In genomic region chr12:76822651-76823041, GRCm38 (mm10) we compare ENCODE assay signal across 8 mouse cellular contexts. TPM values are rescaled to one million over a fixed set of nuclear protein-coding genes. Genes with fewer than 3 reads are reported as not detected.
DNase-seq lines count a peak whose midpoint lies in the region; ATAC-seq and TF ChIP-seq lines count a peak whose summit lies in the region.

Rab15 (minus strand) TSS chr12:76822908.

- no peak for TF ChIP-seq RAD21 in MEL (IDR thresholded peaks at IDR 0.05; ENCODE audit: low read depth, low read length)

- H3K79me2 ChIP-seq in MEL (ENCODE audit: control insufficient read depth, insufficient read depth, low read length, poor library complexity), result no peaks in the 10 kb centered on the region; the same call in 1 of the 2 replicates

- H3K27me3 ChIP-seq in heart, embryonic 13.5 days (replicated peaks), result peaks cover 68% of the 10 kb centered on the region
- H3K27me3 ChIP-seq in MEL (ENCODE audit: control insufficient read depth in 1 of 2, insufficient read depth in 2 of 2, low read length in 2 of 2), result peaks cover 1 to 5% of the 10 kb centered on the region in 2 experiments; a peak in 2 of 4 replicates
- H3K27me3 ChIP-seq in embryonic facial prominence, embryonic 11.5 days (ENCODE audit: control insufficient read depth, insufficient read depth, low read length), result peaks cover 13% of the 10 kb centered on the region
- peaks cover 6% of the 10 kb centered on the region; the same call in 1 of the 2 replicates for H3K27me3 ChIP-seq in midbrain, embryonic 15.5 days (replicated peaks)

- no peak for TF ChIP-seq CTCF in MEL (IDR thresholded peaks at IDR 0.05 in 2 of 3, conservative IDR thresholded peaks at IDR 0.05 in 1 of 3; ENCODE audit: control insufficient read depth in 1 of 3, insufficient read depth in 1 of 3, low read depth in 2 of 3, low read length in 3 of 3, poor library complexity in 1 of 3, severe bottlenecking in 1 of 3)

- H3K9ac ChIP-seq in heart, embryonic 13.5 days, result peak within 1 kb of the TSS; percentile 90
- peak within 1 kb of the TSS; percentile 61 for H3K9ac ChIP-seq in MEL (ENCODE audit: control insufficient read depth, low read depth, low read length, poor library complexity, severe bottlenecking)
- H3K9ac ChIP-seq in embryonic facial prominence, embryonic 11.5 days (replicated peaks; ENCODE audit: low read length), result peak within 1 kb of the TSS; percentile 85
- H3K9ac ChIP-seq in midbrain, embryonic 15.5 days, result peak within 1 kb of the TSS; percentile 90

- DNase-seq in heart, postnatal 36 days, result no peak
- peak; percentile 16 for DNase-seq in MEL (ENCODE audit: low read depth, low spot score)
- no peak for DNase-seq in embryonic facial prominence, embryonic 11.5 days (ENCODE audit: low spot score)
- DNase-seq in layer of hippocampus, postnatal 25 days (ENCODE audit: extremely low spot score in 1 of 2, low spot score in 1 of 2), result peak in 1 of 2 experiments; percentile 28
- no peak for DNase-seq in gastrocnemius, postnatal 14 days
- DNase-seq in thymus, adult 18-20 months, result no peak

- peaks cover 16% of the 10 kb centered on the region for H3K4me1 ChIP-seq in heart, embryonic 13.5 days
- H3K4me1 ChIP-seq in MEL (ENCODE audit: control insufficient read depth in 1 of 2, insufficient read depth in 2 of 2, low read length in 2 of 2), result peaks cover 0 to 17% of the 10 kb centered on the region in 2 experiments
- H3K4me1 ChIP-seq in embryonic facial prominence, embryonic 11.5 days (ENCODE audit: control insufficient read depth, insufficient read depth, low read length), result peaks cover 4% of the 10 kb centered on the region; the same call in 1 of the 2 replicates
- H3K4me1 ChIP-seq in midbrain, embryonic 15.5 days, result peaks cover 38% of the 10 kb centered on the region

- intact Hi-C loops in heart, postnatal 36 days (cut with DNase I), result no loop called here
- intact Hi-C loops in gastrocnemius, postnatal 14 days (cut with DNase I; ENCODE audit: low total_unique reads), result no loop called here

- H3K27ac ChIP-seq in heart, embryonic 13.5 days (replicated peaks), result no peak within 1 kb of the TSS
- no peak within 1 kb of the TSS for H3K27ac ChIP-seq in MEL (ENCODE audit: control insufficient read depth, low read depth, low read length)
- H3K27ac ChIP-seq in embryonic facial prominence, embryonic 11.5 days (replicated peaks; ENCODE audit: low read depth, low read length), result no peak within 1 kb of the TSS; the same call in 1 of the 2 replicates
- peak within 1 kb of the TSS; percentile 87 for H3K27ac ChIP-seq in midbrain, embryonic 15.5 days

- no peak for ATAC-seq in heart, embryonic 13.5 days (ENCODE audit: extremely low read depth, insufficient number of reproducible peaks, low FRiP score, low TSS enrichment)
- peak; percentile 17; the same call in 1 of the 2 replicates for ATAC-seq in embryonic facial prominence, embryonic 11.5 days (replicated peaks; ENCODE audit: insufficient number of reproducible peaks, low FRiP score, low TSS enrichment, low read depth)
- ATAC-seq in midbrain, embryonic 15.5 days (replicated peaks), result peak; percentile 59

- H3K4me2 ChIP-seq in heart, embryonic 13.5 days, result peak within 1 kb of the TSS; percentile 98
- peak within 1 kb of the TSS; percentile 97 for H3K4me2 ChIP-seq in embryonic facial prominence, embryonic 11.5 days (ENCODE audit: low read depth, low read length)
- peak within 1 kb of the TSS; percentile 78 for H3K4me2 ChIP-seq in midbrain, embryonic 15.5 days

- H3K9me3 ChIP-seq in heart, embryonic 13.5 days, result no peaks in the 10 kb centered on the region
- no peaks in the 10 kb centered on the region for H3K9me3 ChIP-seq in MEL (replicated peaks; ENCODE audit: insufficient read depth, low read length)
- H3K9me3 ChIP-seq in embryonic facial prominence, embryonic 11.5 days (replicated peaks; ENCODE audit: control insufficient read depth, low read length), result no peaks in the 10 kb centered on the region
- H3K9me3 ChIP-seq in midbrain, embryonic 15.5 days, result no peaks in the 10 kb centered on the region

- no peak for TF ChIP-seq EP300 in MEL (IDR thresholded peaks at IDR 0.05; ENCODE audit: low read depth in 1 of 2, low read length in 2 of 2)

- H3K4me3 ChIP-seq in heart, embryonic 13.5 days, result peak within 1 kb of the TSS; percentile 76
- H3K4me3 ChIP-seq in MEL (ENCODE audit: control insufficient read depth in 1 of 2, insufficient read depth in 1 of 2, low read depth in 2 of 2, low read length in 2 of 2), result peak within 1 kb of the TSS; percentile 59 to 78
- peak within 1 kb of the TSS; percentile 69 for H3K4me3 ChIP-seq in embryonic facial prominence, embryonic 11.5 days (ENCODE audit: low read depth, low read length)
- peak within 1 kb of the TSS; percentile 83 for H3K4me3 ChIP-seq in midbrain, embryonic 15.5 days

- WGBS in heart, embryonic 13.5 days, result 3% methylated on average over 16 of the region's 17 CpGs
- 3% methylated on average over 14 of the region's 17 CpGs for WGBS in embryonic facial prominence, embryonic 11.5 days
- WGBS in midbrain, embryonic 15.5 days, result 3% methylated on average over 17 of the region's 17 CpGs

- no peak for TF ChIP-seq POLR2A in MEL (IDR thresholded peaks at IDR 0.05; ENCODE audit: control insufficient read depth in 1 of 2, insufficient read depth in 1 of 2, low read depth in 1 of 2, low read length in 2 of 2, poor library complexity in 1 of 2)

- no peaks in the 10 kb centered on the region for H3K36me3 ChIP-seq in heart, embryonic 13.5 days
- 0 out of 4 replicates have a peak, but pooled peaks cover 0 to 4% of the 10 kb centered on the region in 2 experiments for H3K36me3 ChIP-seq in MEL (ENCODE audit: control insufficient read depth in 1 of 2, insufficient read depth in 2 of 2, low read length in 2 of 2)
- no peaks in the 10 kb centered on the region for H3K36me3 ChIP-seq in embryonic facial prominence, embryonic 11.5 days (replicated peaks; ENCODE audit: control insufficient read depth, insufficient read depth, low read depth, low read length)
- H3K36me3 ChIP-seq in midbrain, embryonic 15.5 days (replicated peaks), result no peaks in the 10 kb centered on the region

TF ChIP-seq in MEL, 35 proteins besides CTCF, POLR2A, EP300 and RAD21:
- TF ChIP-seq USF1 (IDR thresholded peaks at IDR 0.05; ENCODE audit: low read depth, low read length) (no peak), JUND (IDR thresholded peaks at IDR 0.05; ENCODE audit: low read depth, low read length) (no peak), NELFE (IDR thresholded peaks at IDR 0.05; ENCODE audit: low read depth, low read length) (no peak), GABPA (IDR thresholded peaks at IDR 0.05; ENCODE audit: low read depth, low read length) (no peak)

RNA-seq across cellular contexts. Expression of gene Rab15, which starts in this region (rescaled TPM):
- polyA plus RNA-seq in heart, embryonic 13.5 days (2015; fragmentation: Nextera tagmentation; extraction: Ambion mirVana), result 3.8 and 4.1 TPM in 2 replicates
- under 1 TPM; 0.86 to 0.92 TPM for total RNA-seq in heart, postnatal 36 days (2021)
- total RNA-seq in MEL (2012; rRNA removed), result 2.7 and 3.4 TPM in 2 replicates
- polyA plus RNA-seq in MEL (2012; ENCODE audit: insufficient read depth in 1 of 2, insufficient read length in 2 of 2, low read depth in 1 of 2, low replicate concordance in 2 of 2, missing spikeins in 1 of 2), result 10 to 100 TPM in 1 of 2 experiments, not detected in 1; 22.7 TPM
- 11.5 and 14.3 TPM in 2 replicates for polyA plus RNA-seq in embryonic facial prominence, embryonic 11.5 days (2014; fragmentation: Nextera tagmentation; extraction: Ambion mirVana)
- total RNA-seq in layer of hippocampus, postnatal 25 days (2021), result 100 to 1,000 TPM; 193 to 201 TPM
- 47.0 and 50.2 TPM in 2 replicates for polyA plus RNA-seq in midbrain, embryonic 15.5 days (2015; fragmentation: Nextera tagmentation; extraction: Ambion mirVana)
- 10 to 100 TPM in 1 of 2 experiments, 1 to 10 TPM in 1; 6.9 to 10.4 TPM for total RNA-seq in gastrocnemius, postnatal 14 days (2021)

Comparison
In these comparisons a context has a peak if more than half of its experiments do, and no peak if none do; other contexts are left out.
1. RNA of gene Rab15 (total RNA-seq): 193 to 201 TPM in layer of hippocampus, postnatal 25 days; 6.9 to 10.4 TPM in gastrocnemius, postnatal 14 days, 2.7 to 3.4 TPM in MEL and 0.86 to 0.92 TPM in heart, postnatal 36 days; every median in the first group is over 10 times any median in the second.
2. Peak in every context shown above with its lines, with median percentiles within 50 percentile points of each other: H3K4me2 ChIP-seq, H3K4me3 ChIP-seq and H3K9ac ChIP-seq.